Mouse (Mus musculus): ENCODE results near the gene Srsf6. TPM values are rescaled to one million over a fixed set of nuclear protein-coding genes. Genes with fewer than 3 reads are reported as not detected.

Gene Srsf6
- polyA plus RNA-seq (2012; rRNA removed; ENCODE audit: low replicate concordance) = 65.2 and 113 TPM in 2 replicates

GRCm38 (mm10) chr2:162931123-162931673 is at the start of gene Srsf6:
TSS of gene Srsf6 (plus strand) at chr2:162931528.

GRCm38 (mm10) chr2:162943148-162943846 is 12.0 kb downstream of the Srsf6 start, which contains the start of gene L3mbtl1:
TSS of gene L3mbtl1 (plus strand) at chr2:162943472.

Other genes starting within 250 kb of the Srsf6 start
- gene L3mbtl1, start 11.9 kb downstream of the Srsf6 start, polyA plus RNA-seq (2012; rRNA removed; ENCODE audit: low replicate concordance) = not detected in 2 replicates
- gene Sgk2, start 55.8 kb downstream of the Srsf6 start, polyA plus RNA-seq (2012; rRNA removed; ENCODE audit: low replicate concordance) = 0.26 and 0.30 TPM in 2 replicates
- 17.4 and 29.2 TPM in 2 replicates for gene Ift52, start 85.8 kb downstream of the Srsf6 start, polyA plus RNA-seq (2012; rRNA removed; ENCODE audit: low replicate concordance)
- gene Mybl2, start 123.2 kb downstream of the Srsf6 start, polyA plus RNA-seq (2012; rRNA removed; ENCODE audit: low replicate concordance) = 2.4 and 2.9 TPM in 2 replicates
- gene Gtsf1l, start 156.3 kb downstream of the Srsf6 start, polyA plus RNA-seq (2012; rRNA removed; ENCODE audit: low replicate concordance) = not detected in 2 replicates

All from mammary gland, adult 2 months (tissue).